Mouse (Mus musculus): ENCODE results near the gene Raver1. TPM values are rescaled to one million over a fixed set of nuclear protein-coding genes. Genes with fewer than 3 reads are reported as not detected.

Gene Raver1
- polyA plus RNA-seq, 1 experiment, result 26.1 TPM

DNA sequence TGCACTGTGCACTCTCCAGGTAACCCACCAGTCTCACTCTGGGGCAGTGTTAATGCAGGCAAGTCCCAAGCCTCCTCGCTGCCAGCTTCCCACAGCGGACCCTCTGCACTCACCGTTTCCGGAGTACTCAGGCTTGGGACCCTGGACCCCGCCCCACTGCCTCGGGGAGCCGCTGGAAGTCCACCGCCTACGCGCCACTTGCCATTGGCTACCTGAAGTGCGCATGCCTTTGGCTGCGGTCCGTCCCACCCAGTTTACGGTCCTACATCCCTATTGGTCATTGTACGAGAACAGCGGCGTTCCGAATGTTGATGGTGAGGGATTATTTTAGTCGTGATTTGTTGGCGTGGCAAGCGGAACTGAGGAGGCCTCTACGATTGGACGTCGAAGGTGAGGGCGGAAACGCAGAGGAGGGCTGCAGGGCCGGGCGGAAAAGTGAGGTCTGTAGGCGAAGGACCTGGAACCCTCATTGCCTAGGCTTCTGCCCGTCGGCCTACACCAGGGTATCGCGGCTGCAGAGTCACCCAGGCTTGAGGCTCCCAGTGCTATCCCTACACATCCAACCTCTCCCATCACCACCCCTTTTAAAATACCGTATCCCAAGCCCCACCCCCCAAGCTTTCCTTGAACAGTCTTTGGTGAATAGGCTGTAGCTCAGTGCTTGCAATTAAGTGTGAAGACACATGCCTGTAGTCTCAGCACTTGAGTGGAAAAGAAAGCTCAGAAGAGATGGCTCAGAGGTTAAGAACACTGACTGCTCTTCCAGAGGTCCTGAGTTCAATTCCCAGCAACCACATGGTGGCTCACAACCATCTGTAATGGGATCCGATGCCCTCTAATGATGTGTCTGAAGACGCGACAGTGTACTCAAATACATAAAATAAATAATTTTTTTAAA, 39.5 kb upstream of the Raver1 start, which contains the start of gene Tyk2:
Gene Tyk2 (minus strand): TSS at position 185 of the 898 bp plus-strand sequence.
- H3K4me3 ChIP-seq (ENCODE audit: insufficient read depth, low read length), result peak within 1 kb of the TSS; percentile 54
- no peak within 1 kb of the TSS for H3K27ac ChIP-seq (ENCODE audit: insufficient read depth, low read length)
- TF ChIP-seq POLR2A (IDR thresholded peaks at IDR 0.05; ENCODE audit: extremely low read depth, insufficient read depth, low read length), result peak; percentile 76; the same call in 1 of the 2 replicates
- TF ChIP-seq CTCF (IDR thresholded peaks at IDR 0.05; ENCODE audit: extremely low read depth, insufficient read depth, low read length), result no peak
- H3K4me1 ChIP-seq (ENCODE audit: control insufficient read depth, insufficient read depth, low read length), result no peaks in the 10 kb centered on the region

DNA sequence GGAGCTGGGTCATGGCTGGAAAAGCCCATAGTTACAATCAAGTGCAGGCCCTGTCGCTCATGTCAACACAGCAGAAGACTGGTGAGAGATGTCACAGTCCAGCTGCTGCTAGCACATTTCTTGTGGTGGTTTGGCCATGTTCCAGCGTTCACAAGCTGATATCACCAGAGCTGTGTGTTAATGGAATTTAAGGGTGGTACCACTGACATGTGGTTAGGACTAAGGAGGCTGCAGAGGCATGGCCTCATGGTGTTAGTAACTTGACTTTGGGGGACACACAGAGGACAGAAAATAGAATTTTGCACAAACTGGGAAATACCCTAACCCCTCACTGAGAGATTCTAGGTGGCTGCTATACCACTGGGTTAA, 34.4 kb upstream of the Raver1 start:
- no peak overlapping the region for H3K27ac ChIP-seq (ENCODE audit: insufficient read depth, low read length)
- H3K4me3 ChIP-seq (ENCODE audit: insufficient read depth, low read length), result no peak overlapping the region
- TF ChIP-seq POLR2A (IDR thresholded peaks at IDR 0.05; ENCODE audit: extremely low read depth, insufficient read depth, low read length) (no peak), CTCF (IDR thresholded peaks at IDR 0.05; ENCODE audit: extremely low read depth, insufficient read depth, low read length) (no peak)
- H3K4me1 ChIP-seq (ENCODE audit: control insufficient read depth, insufficient read depth, low read length), result no peaks in the 10 kb centered on the region

DNA sequence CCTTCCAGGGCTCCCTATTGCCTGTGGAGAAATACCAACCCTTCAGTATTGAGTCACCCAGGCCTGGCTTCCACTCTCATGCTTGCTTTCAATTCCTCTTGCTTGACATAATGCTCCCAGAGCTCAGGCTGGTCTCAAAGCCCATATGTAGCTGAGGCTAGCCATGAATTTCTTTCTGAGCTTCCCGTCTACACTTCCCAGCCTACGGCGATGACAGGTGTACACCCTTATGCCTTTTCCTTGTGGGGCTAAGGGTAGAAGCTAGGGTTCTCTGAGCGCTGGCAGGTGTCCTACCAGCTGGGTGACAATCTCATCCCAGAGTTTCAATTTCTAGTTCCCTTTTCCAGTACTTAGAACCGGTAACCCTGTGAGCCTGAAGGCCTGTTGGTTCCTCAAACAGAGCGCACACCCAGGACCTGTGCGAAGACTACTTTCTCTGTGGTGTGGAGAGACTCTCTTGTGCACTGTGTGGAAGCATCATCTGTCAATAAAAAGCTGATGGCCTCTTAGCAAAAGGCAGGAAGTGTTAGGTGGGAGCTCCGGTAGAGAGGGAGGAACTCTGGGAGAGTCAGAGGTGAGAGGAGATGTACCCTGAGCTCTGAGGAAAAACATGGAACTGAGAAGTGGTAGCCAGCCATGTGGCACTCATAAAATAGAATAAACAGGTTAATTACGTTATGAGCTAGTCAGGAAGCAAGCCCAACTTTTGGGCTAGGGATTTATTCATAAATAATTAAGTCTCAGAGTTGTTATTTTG, 33.9 kb upstream of the Raver1 start:
- H3K4me1 ChIP-seq (ENCODE audit: control insufficient read depth, insufficient read depth, low read length), result no peaks in the 10 kb centered on the region
- H3K4me3 ChIP-seq (ENCODE audit: insufficient read depth, low read length), result no peak overlapping the region
- H3K27ac ChIP-seq (ENCODE audit: insufficient read depth, low read length), result no peak overlapping the region
- TF ChIP-seq CTCF (IDR thresholded peaks at IDR 0.05; ENCODE audit: extremely low read depth, insufficient read depth, low read length) (no peak), POLR2A (IDR thresholded peaks at IDR 0.05; ENCODE audit: extremely low read depth, insufficient read depth, low read length) (no peak)

DNA sequence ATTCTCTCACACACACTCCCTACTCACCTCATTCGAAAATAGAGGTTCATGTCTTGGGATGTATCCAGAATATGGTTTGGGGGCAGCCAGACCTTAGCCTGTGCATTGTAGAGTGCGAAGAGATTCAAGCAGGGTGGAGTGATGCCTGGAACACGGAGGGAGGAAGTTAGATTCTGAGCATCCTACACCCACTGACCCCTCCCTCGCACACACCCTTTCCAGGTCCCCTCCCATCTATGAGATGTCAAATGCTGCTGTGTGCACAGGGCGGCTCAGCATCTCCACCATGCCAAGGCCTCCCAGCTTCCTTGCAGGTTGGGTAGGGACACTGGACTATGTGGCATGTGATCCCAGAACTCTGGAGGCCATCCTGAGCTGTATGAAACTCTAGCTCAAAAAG, 33.0 kb upstream of the Raver1 start:
- Histone ChIP-seq H3K27ac (ENCODE audit: insufficient read depth, low read length) (no peak overlapping the region), H3K4me1 (ENCODE audit: control insufficient read depth, insufficient read depth, low read length) (no peaks in the 10 kb centered on the region), H3K4me3 (ENCODE audit: insufficient read depth, low read length) (no peak overlapping the region)
- no peak for TF ChIP-seq POLR2A (IDR thresholded peaks at IDR 0.05; ENCODE audit: extremely low read depth, insufficient read depth, low read length)
- TF ChIP-seq CTCF (IDR thresholded peaks at IDR 0.05; ENCODE audit: extremely low read depth, insufficient read depth, low read length), result no peak

DNA sequence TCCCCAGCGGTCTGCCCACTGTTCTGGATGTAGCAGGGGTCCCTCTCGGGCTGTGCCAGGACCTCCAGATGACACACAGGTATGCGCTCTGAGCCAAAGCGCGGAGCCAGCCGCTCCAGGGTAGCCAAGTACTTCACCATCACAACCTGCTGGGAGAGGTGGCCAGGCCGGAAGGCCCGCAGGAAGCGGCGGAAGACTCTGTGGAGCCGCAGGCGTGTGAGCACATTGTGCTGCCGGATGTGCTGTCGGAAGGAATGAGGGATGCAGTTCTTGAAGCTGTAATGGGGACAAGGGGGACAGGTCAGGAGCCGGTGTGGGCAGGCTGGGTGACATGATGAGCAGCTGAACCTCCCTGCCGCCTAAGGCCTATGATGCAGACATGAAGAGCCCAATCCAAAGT, 29.7 kb upstream of the Raver1 start:
- H3K27ac ChIP-seq (ENCODE audit: insufficient read depth, low read length), result no peak overlapping the region
- TF ChIP-seq POLR2A (IDR thresholded peaks at IDR 0.05; ENCODE audit: extremely low read depth, insufficient read depth, low read length) (no peak), CTCF (IDR thresholded peaks at IDR 0.05; ENCODE audit: extremely low read depth, insufficient read depth, low read length) (no peak)
- H3K4me1 ChIP-seq (ENCODE audit: control insufficient read depth, insufficient read depth, low read length), result no peaks in the 10 kb centered on the region
- H3K4me3 ChIP-seq (ENCODE audit: insufficient read depth, low read length), result no peak overlapping the region

DNA sequence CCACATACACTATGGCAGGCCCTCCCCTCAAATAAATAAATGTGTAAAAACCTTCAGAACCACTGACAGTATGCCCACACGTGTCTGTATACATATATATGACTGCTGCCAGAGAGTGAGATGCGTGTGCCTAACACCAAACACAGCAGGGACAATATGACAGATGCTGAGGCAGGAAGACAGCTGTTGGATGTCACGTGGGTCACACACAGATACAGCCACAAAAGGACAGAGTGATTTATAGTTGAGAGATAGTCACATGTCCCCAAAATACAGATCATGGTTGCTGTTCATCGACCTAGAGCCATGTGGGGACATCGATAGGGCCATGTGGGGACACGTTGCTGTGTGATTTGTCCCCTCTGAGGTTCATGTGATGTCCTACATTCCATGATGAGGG, 25.3 kb upstream of the Raver1 start:
- H3K27ac ChIP-seq (ENCODE audit: insufficient read depth, low read length), result no peak overlapping the region
- H3K4me1 ChIP-seq (ENCODE audit: control insufficient read depth, insufficient read depth, low read length), result no peaks in the 10 kb centered on the region
- TF ChIP-seq CTCF (IDR thresholded peaks at IDR 0.05; ENCODE audit: extremely low read depth, insufficient read depth, low read length), result no peak
- no peak for TF ChIP-seq POLR2A (IDR thresholded peaks at IDR 0.05; ENCODE audit: extremely low read depth, insufficient read depth, low read length)
- no peak overlapping the region for H3K4me3 ChIP-seq (ENCODE audit: insufficient read depth, low read length)

DNA sequence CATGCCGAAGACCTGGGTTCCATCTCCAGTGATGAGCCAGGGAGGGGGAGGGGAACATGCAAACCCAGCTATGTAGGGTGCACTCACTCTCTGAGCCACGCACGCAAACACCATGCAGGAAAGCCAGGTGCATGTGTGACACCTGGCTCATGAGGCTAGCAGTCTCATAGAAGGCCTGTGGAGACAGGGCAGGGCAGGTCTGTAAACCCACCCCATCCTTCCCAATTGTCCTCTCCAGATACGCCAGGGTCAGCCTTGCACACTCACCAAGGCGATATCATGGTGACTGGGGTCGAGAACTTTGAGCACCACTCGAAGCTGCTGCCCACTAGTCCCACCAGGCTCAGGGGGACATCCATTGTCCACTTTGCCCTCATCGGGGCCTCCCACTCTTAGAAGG, 23.3 kb upstream of the Raver1 start:
- no peaks in the 10 kb centered on the region for H3K4me1 ChIP-seq (ENCODE audit: control insufficient read depth, insufficient read depth, low read length)
- no peak overlapping the region for H3K27ac ChIP-seq (ENCODE audit: insufficient read depth, low read length)
- H3K4me3 ChIP-seq (ENCODE audit: insufficient read depth, low read length), result no peak overlapping the region
- TF ChIP-seq POLR2A (IDR thresholded peaks at IDR 0.05; ENCODE audit: extremely low read depth, insufficient read depth, low read length) (no peak), CTCF (IDR thresholded peaks at IDR 0.05; ENCODE audit: extremely low read depth, insufficient read depth, low read length) (no peak)

DNA sequence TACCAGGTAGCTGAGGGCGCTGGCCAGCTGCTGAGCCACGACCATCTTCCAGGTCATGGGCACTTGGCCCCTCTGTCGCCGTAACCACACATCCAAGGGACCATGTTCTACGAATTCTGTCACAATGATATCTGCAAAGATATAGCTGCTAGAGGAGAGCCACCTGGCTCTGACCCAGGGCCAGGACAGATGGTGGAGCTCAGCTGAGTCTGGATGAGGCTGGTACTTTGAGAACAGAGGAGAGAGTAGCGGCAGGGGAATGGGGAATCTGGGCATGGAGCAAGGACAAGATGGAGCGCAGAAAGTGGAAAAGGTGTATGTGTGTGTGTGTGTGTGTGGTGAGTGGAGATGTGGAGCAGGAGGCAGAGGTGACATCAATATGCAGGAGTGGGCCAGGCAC, 22.4 kb upstream of the Raver1 start:
- Histone ChIP-seq H3K4me1 (ENCODE audit: control insufficient read depth, insufficient read depth, low read length) (no peaks in the 10 kb centered on the region), H3K27ac (ENCODE audit: insufficient read depth, low read length) (no peak overlapping the region), H3K4me3 (ENCODE audit: insufficient read depth, low read length) (no peak overlapping the region)
- TF ChIP-seq POLR2A (IDR thresholded peaks at IDR 0.05; ENCODE audit: extremely low read depth, insufficient read depth, low read length) (no peak), CTCF (IDR thresholded peaks at IDR 0.05; ENCODE audit: extremely low read depth, insufficient read depth, low read length) (no peak)

DNA sequence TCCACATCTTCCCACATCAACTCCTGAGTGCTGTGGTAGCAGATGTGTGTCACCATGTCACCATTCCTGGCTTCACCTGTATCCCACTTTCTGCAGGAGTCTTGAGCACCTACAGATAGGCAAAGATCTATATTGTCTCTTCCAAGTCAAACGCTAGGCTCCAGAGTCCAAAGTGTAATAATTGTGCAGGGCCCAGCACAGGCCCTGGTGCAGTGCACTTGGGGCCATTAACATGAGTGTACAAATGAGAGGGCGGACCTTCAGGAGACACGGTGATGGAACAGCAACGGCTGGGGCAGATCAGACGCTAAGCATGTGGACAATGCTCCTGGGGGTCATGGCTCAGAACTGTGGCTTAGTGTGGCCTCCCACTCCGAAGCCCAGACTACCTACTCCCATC, 21.9 kb upstream of the Raver1 start:
- no peak overlapping the region for H3K27ac ChIP-seq (ENCODE audit: insufficient read depth, low read length)
- no peaks in the 10 kb centered on the region for H3K4me1 ChIP-seq (ENCODE audit: control insufficient read depth, insufficient read depth, low read length)
- TF ChIP-seq POLR2A (IDR thresholded peaks at IDR 0.05; ENCODE audit: extremely low read depth, insufficient read depth, low read length) (no peak), CTCF (IDR thresholded peaks at IDR 0.05; ENCODE audit: extremely low read depth, insufficient read depth, low read length) (no peak)
- H3K4me3 ChIP-seq (ENCODE audit: insufficient read depth, low read length), result no peak overlapping the region

Measured in cortical plate, adult 2 months (tissue).